Mouse (Mus musculus): ENCODE measurements at regions not wholly inside any gene's neighbourhood (a gene's known extent, or its start where the extent isn't known, plus 50 kb on each side); places are given as distances from the start of the nearest gene placed in this dataset.

- WGBS = 83% methylated on average over 6 of the region's 6 CpGs
- no peaks in the 10 kb centered on the region for H3K9me3 ChIP-seq (ENCODE audit: control insufficient read depth, low read length)
- no peak for ATAC-seq
These were observed 284.1 kb upstream of the BC052040 start for GRCm38 (mm10) chr2:115297463-115297862.

GRCm38 (mm10) chr2:115307248-115307647 is 274.3 kb upstream of the BC052040 start:
- no peak overlapping the region for H3K9ac ChIP-seq (ENCODE audit: low read depth, low read length)
- no peaks in the 10 kb centered on the region for H3K9me3 ChIP-seq (ENCODE audit: control insufficient read depth, low read length)
- ATAC-seq = no peak
- no peaks in the 10 kb centered on the region for H3K4me1 ChIP-seq (ENCODE audit: control insufficient read depth, insufficient read depth, low read length)
- no peak overlapping the region for H3K4me2 ChIP-seq (ENCODE audit: low read depth, low read length)
- no peaks in the 10 kb centered on the region for H3K27me3 ChIP-seq (replicated peaks; ENCODE audit: control insufficient read depth, insufficient read depth, low read length)
- no peak overlapping the region for H3K4me3 ChIP-seq (ENCODE audit: low read length)
- H3K36me3 ChIP-seq (ENCODE audit: control insufficient read depth, insufficient read depth, low read length) = no peaks in the 10 kb centered on the region
- no peak overlapping the region for H3K27ac ChIP-seq (ENCODE audit: low read length)
- 66% methylated on average over 4 of the region's 4 CpGs for WGBS

More at GRCm38 (mm10) chr2:115297463-115297862, 284.1 kb upstream of the BC052040 start:
- H3K4me1 ChIP-seq (ENCODE audit: control insufficient read depth, insufficient read depth, low read length) = no peaks in the 10 kb centered on the region
- H3K4me2 ChIP-seq (ENCODE audit: low read depth, low read length) = no peak overlapping the region
- no peak overlapping the region for H3K9ac ChIP-seq (ENCODE audit: low read depth, low read length)
- H3K27me3 ChIP-seq (replicated peaks; ENCODE audit: control insufficient read depth, insufficient read depth, low read length) = no peaks in the 10 kb centered on the region
- no peak overlapping the region for H3K27ac ChIP-seq (ENCODE audit: low read length)
- H3K4me3 ChIP-seq (ENCODE audit: low read length) = no peak overlapping the region
- H3K36me3 ChIP-seq (ENCODE audit: control insufficient read depth, insufficient read depth, low read length) = no peaks in the 10 kb centered on the region

- H3K9me3 ChIP-seq (ENCODE audit: control insufficient read depth, low read length) = no peaks in the 10 kb centered on the region
- no peak overlapping the region for H3K27ac ChIP-seq (ENCODE audit: low read length)
- ATAC-seq = no peak
- no peak overlapping the region for H3K9ac ChIP-seq (ENCODE audit: low read depth, low read length)
- WGBS = 65% methylated on average over 4 of the region's 4 CpGs
- H3K36me3 ChIP-seq (ENCODE audit: control insufficient read depth, insufficient read depth, low read length) = no peaks in the 10 kb centered on the region
- H3K4me3 ChIP-seq (ENCODE audit: low read length) = no peak overlapping the region
- no peak overlapping the region for H3K4me2 ChIP-seq (ENCODE audit: low read depth, low read length)
- H3K27me3 ChIP-seq (replicated peaks; ENCODE audit: control insufficient read depth, insufficient read depth, low read length) = no peaks in the 10 kb centered on the region
- no peaks in the 10 kb centered on the region for H3K4me1 ChIP-seq (ENCODE audit: control insufficient read depth, insufficient read depth, low read length)
These were observed 271.5 kb upstream of the BC052040 start for GRCm38 (mm10) chr2:115309856-115310631.

GRCm38 (mm10) chr2:115318551-115318950 is 263.0 kb upstream of the BC052040 start:
- Histone ChIP-seq H3K27me3 (replicated peaks; ENCODE audit: control insufficient read depth, insufficient read depth, low read length) (no peaks in the 10 kb centered on the region), H3K27ac (ENCODE audit: low read length) (no peak overlapping the region), H3K4me1 (ENCODE audit: control insufficient read depth, insufficient read depth, low read length) (no peaks in the 10 kb centered on the region), H3K4me2 (ENCODE audit: low read depth, low read length) (no peak overlapping the region), H3K9ac (ENCODE audit: low read depth, low read length) (no peak overlapping the region), H3K4me3 (ENCODE audit: low read length) (no peak overlapping the region), H3K36me3 (ENCODE audit: control insufficient read depth, insufficient read depth, low read length) (no peaks in the 10 kb centered on the region), H3K9me3 (ENCODE audit: control insufficient read depth, low read length) (no peaks in the 10 kb centered on the region)
- no peak for ATAC-seq
- WGBS = 74% methylated on average over 3 of the region's 3 CpGs

- H3K36me3 ChIP-seq (ENCODE audit: control insufficient read depth, insufficient read depth, low read length) = no peaks in the 10 kb centered on the region
- H3K9me3 ChIP-seq (ENCODE audit: control insufficient read depth, low read length) = no peaks in the 10 kb centered on the region
- H3K4me1 ChIP-seq (ENCODE audit: control insufficient read depth, insufficient read depth, low read length) = no peaks in the 10 kb centered on the region
- H3K4me3 ChIP-seq (ENCODE audit: low read length) = no peak overlapping the region
- H3K9ac ChIP-seq (ENCODE audit: low read depth, low read length) = no peak overlapping the region
- H3K27me3 ChIP-seq (replicated peaks; ENCODE audit: control insufficient read depth, insufficient read depth, low read length) = no peaks in the 10 kb centered on the region
- H3K27ac ChIP-seq (ENCODE audit: low read length) = no peak overlapping the region
- no peak for ATAC-seq
- 43% methylated on average over 5 of the region's 5 CpGs for WGBS
- H3K4me2 ChIP-seq (ENCODE audit: low read depth, low read length) = no peak overlapping the region
These were observed 258.9 kb upstream of the BC052040 start for GRCm38 (mm10) chr2:115322582-115322981.

- Histone ChIP-seq H3K4me1 (ENCODE audit: control insufficient read depth, insufficient read depth, low read length) (no peaks in the 10 kb centered on the region), H3K27me3 (replicated peaks; ENCODE audit: control insufficient read depth, insufficient read depth, low read length) (no peaks in the 10 kb centered on the region), H3K9ac (ENCODE audit: low read depth, low read length) (no peak overlapping the region), H3K4me3 (ENCODE audit: low read length) (no peak overlapping the region), H3K4me2 (ENCODE audit: low read depth, low read length) (no peak overlapping the region), H3K9me3 (ENCODE audit: control insufficient read depth, low read length) (no peaks in the 10 kb centered on the region), H3K27ac (ENCODE audit: low read length) (no peak overlapping the region), H3K36me3 (ENCODE audit: control insufficient read depth, insufficient read depth, low read length) (no peaks in the 10 kb centered on the region)
- no peak for ATAC-seq
- 87% methylated on average over 2 of the region's 2 CpGs for WGBS
These were observed 255.0 kb upstream of the BC052040 start for GRCm38 (mm10) chr2:115326526-115326925.

- no peaks in the 10 kb centered on the region for H3K36me3 ChIP-seq (ENCODE audit: control insufficient read depth, insufficient read depth, low read length)
These were observed 243.3 kb upstream of the BC052040 start for GRCm38 (mm10) chr2:115338178-115338577.

GRCm38 (mm10) chr2:115339034-115339433 is 242.5 kb upstream of the BC052040 start:
- no peaks in the 10 kb centered on the region for H3K36me3 ChIP-seq (ENCODE audit: control insufficient read depth, insufficient read depth, low read length)
- H3K9ac ChIP-seq (ENCODE audit: low read depth, low read length) = no peak overlapping the region
- H3K27me3 ChIP-seq (replicated peaks; ENCODE audit: control insufficient read depth, insufficient read depth, low read length) = no peaks in the 10 kb centered on the region
- H3K4me1 ChIP-seq (ENCODE audit: control insufficient read depth, insufficient read depth, low read length) = no peaks in the 10 kb centered on the region
- H3K4me3 ChIP-seq (ENCODE audit: low read length) = no peak overlapping the region
- WGBS = 76% methylated on average over 4 of the region's 4 CpGs
- no peak overlapping the region for H3K4me2 ChIP-seq (ENCODE audit: low read depth, low read length)
- no peaks in the 10 kb centered on the region for H3K9me3 ChIP-seq (ENCODE audit: control insufficient read depth, low read length)
- H3K27ac ChIP-seq (ENCODE audit: low read length) = no peak overlapping the region
- ATAC-seq = no peak

More at GRCm38 (mm10) chr2:115338178-115338577, 243.3 kb upstream of the BC052040 start:
- Histone ChIP-seq H3K4me3 (ENCODE audit: low read length) (no peak overlapping the region), H3K9ac (ENCODE audit: low read depth, low read length) (no peak overlapping the region), H3K9me3 (ENCODE audit: control insufficient read depth, low read length) (no peaks in the 10 kb centered on the region), H3K27ac (ENCODE audit: low read length) (no peak overlapping the region), H3K27me3 (replicated peaks; ENCODE audit: control insufficient read depth, insufficient read depth, low read length) (no peaks in the 10 kb centered on the region), H3K4me1 (ENCODE audit: control insufficient read depth, insufficient read depth, low read length) (no peaks in the 10 kb centered on the region), H3K4me2 (ENCODE audit: low read depth, low read length) (no peak overlapping the region)
- 46% methylated on average over 7 of the region's 7 CpGs for WGBS
- no peak for ATAC-seq

GRCm38 (mm10) chr2:115342360-115342759 is 239.2 kb upstream of the BC052040 start:
- ATAC-seq = no peak
- no peak overlapping the region for H3K4me2 ChIP-seq (ENCODE audit: low read depth, low read length)
- H3K4me3 ChIP-seq (ENCODE audit: low read length) = no peak overlapping the region
- WGBS = 94% methylated on average over 14 of the region's 14 CpGs
- H3K36me3 ChIP-seq (ENCODE audit: control insufficient read depth, insufficient read depth, low read length) = no peaks in the 10 kb centered on the region
- no peak overlapping the region for H3K27ac ChIP-seq (ENCODE audit: low read length)
- H3K9ac ChIP-seq (ENCODE audit: low read depth, low read length) = no peak overlapping the region
- no peaks in the 10 kb centered on the region for H3K9me3 ChIP-seq (ENCODE audit: control insufficient read depth, low read length)
- H3K4me1 ChIP-seq (ENCODE audit: control insufficient read depth, insufficient read depth, low read length) = 0 out of 2 replicates have a peak, but pooled peaks cover 4% of the 10 kb centered on the region
- no peaks in the 10 kb centered on the region for H3K27me3 ChIP-seq (replicated peaks; ENCODE audit: control insufficient read depth, insufficient read depth, low read length)

- no peaks in the 10 kb centered on the region for H3K27me3 ChIP-seq (replicated peaks; ENCODE audit: control insufficient read depth, insufficient read depth, low read length)
- no peaks in the 10 kb centered on the region for H3K9me3 ChIP-seq (ENCODE audit: control insufficient read depth, low read length)
- no peak overlapping the region for H3K4me3 ChIP-seq (ENCODE audit: low read length)
- no peak for ATAC-seq
- H3K36me3 ChIP-seq (ENCODE audit: control insufficient read depth, insufficient read depth, low read length) = no peaks in the 10 kb centered on the region
- no peak overlapping the region for H3K4me2 ChIP-seq (ENCODE audit: low read depth, low read length)
- 45% methylated on average over 6 of the region's 6 CpGs for WGBS
- H3K9ac ChIP-seq (ENCODE audit: low read depth, low read length) = no peak overlapping the region
- 0 out of 2 replicates have a peak, but pooled peaks cover 4% of the 10 kb centered on the region for H3K4me1 ChIP-seq (ENCODE audit: control insufficient read depth, insufficient read depth, low read length)
- no peak overlapping the region for H3K27ac ChIP-seq (ENCODE audit: low read length)
These were observed 235.0 kb upstream of the BC052040 start for GRCm38 (mm10) chr2:115346551-115346950.

Measured in intestine, embryonic 16.5 days (tissue).